Mouse (Mus musculus) MEL (cell line): ENCODE data around the gene Dnaja4. TPM values are rescaled to one million over a fixed set of nuclear protein-coding genes. Genes with fewer than 3 reads are reported as not detected.

Experiments used
- DNase-seq: peaks from one replicate; pipeline ENCODE4 v3.0.0; 2011; ENCODE audit warnings: low read depth, low spot score
- H3K27ac ChIP-seq: 2 replicates; pipeline ENCODE4 v1.5.1; 2012; ENCODE audit warnings: low read depth, mild to moderate bottlenecking, control low read depth, low read length, moderate library complexity; ENCODE audit not compliant: control insufficient read depth
- H3K27me3 ChIP-seq, 2 experiments: fragments of 150-350 bp in 1 of 2; sonication (generic) in 1 of 2; 2 replicates each; pipeline ENCODE4 v1.6.1; 2012; ENCODE audit warnings: low read length in 2 of 2, mild to moderate bottlenecking in 2 of 2, improper control_type of control experiment in 1 of 2, moderate library complexity in 1 of 2; ENCODE audit not compliant: insufficient read depth in 2 of 2, control insufficient read depth in 1 of 2
- H3K36me3 ChIP-seq, 2 experiments: 2 replicates each; pipeline ENCODE4 v1.6.1; 2012 to 2014; ENCODE audit warnings: low read length in 2 of 2, improper control_type of control experiment in 1 of 2, inconsistent platforms in 1 of 2, mild to moderate bottlenecking in 1 of 2; ENCODE audit not compliant: insufficient read depth in 2 of 2, control insufficient read depth in 1 of 2
- H3K4me1 ChIP-seq, 2 experiments: fragments of 150-350 bp in 1 of 2; sonication (generic) in 1 of 2; 2 replicates each; pipeline ENCODE4 v1.6.1; 2012; ENCODE audit warnings: low read length in 2 of 2, improper control_type of control experiment in 1 of 2, mild to moderate bottlenecking in 1 of 2; ENCODE audit not compliant: insufficient read depth in 2 of 2, control insufficient read depth in 1 of 2
- H3K4me3 ChIP-seq, 2 experiments: fragments of 150-350 bp in 1 of 2; sonication (generic) in 1 of 2; 2 replicates each; pipeline ENCODE4 v1.5.1; 2012; ENCODE audit warnings: low read depth in 2 of 2, low read length in 2 of 2, mild to moderate bottlenecking in 2 of 2, moderate library complexity in 2 of 2, control low read depth in 1 of 2, improper control_type of control experiment in 1 of 2; ENCODE audit not compliant: control insufficient read depth in 1 of 2, insufficient read depth in 1 of 2
- H3K79me2 ChIP-seq: 2 replicates; pipeline ENCODE4 v1.6.1; 2012; ENCODE audit warnings: mild to moderate bottlenecking, low read length, moderate library complexity; ENCODE audit not compliant: control insufficient read depth, poor library complexity, insufficient read depth
- H3K9ac ChIP-seq: 2 replicates; pipeline ENCODE4 v1.6.1; 2012; ENCODE audit warnings: low read depth, mild to moderate bottlenecking, control low read depth, low read length, moderate library complexity; ENCODE audit not compliant: control insufficient read depth, poor library complexity, severe bottlenecking
- H3K9me3 ChIP-seq: fragments of 150-350 bp; sonication (generic); replicated peaks from 2 replicates; pipeline ENCODE4 v1.6.1; 2012; ENCODE audit warnings: mild to moderate bottlenecking, low read length, improper control_type of control experiment, moderate library complexity; ENCODE audit not compliant: insufficient read depth
- CHD1 ChIP-seq: IDR thresholded peaks from 2 replicates; pipeline ENCODE4 v1.6.1; 2012; ENCODE audit warnings: low read depth, mild to moderate bottlenecking, inconsistent platforms, low read length, improper control_type of control experiment
- CHD2 ChIP-seq: IDR thresholded peaks from 2 replicates; pipeline ENCODE4 v1.6.1; 2011; ENCODE audit warnings: low read length, improper control_type of control experiment
- CTCF ChIP-seq, 3 experiments: IDR thresholded peaks in 2 of 3; conservative IDR thresholded peaks in 1 of 3; 2 replicates each; pipeline ENCODE4 v1.5.1; 2011 to 2012; ENCODE audit warnings: low read length in 3 of 3, low read depth in 2 of 3, mild to moderate bottlenecking in 2 of 3, improper control_type of control experiment in 1 of 3, inconsistent platforms in 1 of 3, mixed read lengths in 1 of 3, moderate library complexity in 1 of 3; ENCODE audit not compliant: control insufficient read depth in 1 of 3, insufficient read depth in 1 of 3, poor library complexity in 1 of 3, severe bottlenecking in 1 of 3
- E2F4 ChIP-seq: IDR thresholded peaks from 2 replicates; pipeline ENCODE4 v1.6.1; 2011; ENCODE audit warnings: low read depth, low read length, improper control_type of control experiment, borderline replicate concordance
- ELF1 ChIP-seq: IDR thresholded peaks from 2 replicates; pipeline ENCODE4 v1.6.1; 2014; ENCODE audit warnings: low read depth, mild to moderate bottlenecking, inconsistent platforms, low read length, improper control_type of control experiment, moderate library complexity
- EP300 ChIP-seq, 2 experiments: IDR thresholded peaks; 2 replicates each; pipeline ENCODE4 v1.6.1; 2011; ENCODE audit warnings: improper control_type of control experiment in 2 of 2, low read length in 2 of 2, low read depth in 1 of 2, mild to moderate bottlenecking in 1 of 2
- ETS1 ChIP-seq: IDR thresholded peaks from 2 replicates; pipeline ENCODE4 v1.6.1; 2012; ENCODE audit warnings: low read depth, mild to moderate bottlenecking, inconsistent platforms, low read length, improper control_type of control experiment, moderate library complexity
- GABPA ChIP-seq: IDR thresholded peaks from 2 replicates; pipeline ENCODE4 v1.6.1; 2012; ENCODE audit warnings: low read depth, mild to moderate bottlenecking, inconsistent platforms, low read length, improper control_type of control experiment, moderate library complexity
- GATA1 ChIP-seq: IDR thresholded peaks from 2 replicates; pipeline ENCODE4 v1.6.1; 2011; ENCODE audit warnings: low read depth, low read length, improper control_type of control experiment
- HCFC1 ChIP-seq: IDR thresholded peaks from 2 replicates; pipeline ENCODE4 v1.6.1; 2012; ENCODE audit warnings: low read depth, mild to moderate bottlenecking, inconsistent platforms, low read length, improper control_type of control experiment, moderate library complexity
- JUND ChIP-seq: IDR thresholded peaks from 2 replicates; pipeline ENCODE4 v1.6.1; 2011; ENCODE audit warnings: low read depth, mild to moderate bottlenecking, improper control_type of control experiment, low read length
- KAT2A ChIP-seq: conservative IDR thresholded peaks from 2 replicates; pipeline ENCODE4 v1.6.1; 2012; ENCODE audit warnings: low read depth, low read length, improper control_type of control experiment, inconsistent platforms
- MAFK ChIP-seq: IDR thresholded peaks from 2 replicates; pipeline ENCODE4 v1.6.1; 2011; ENCODE audit warnings: low read depth, mild to moderate bottlenecking, low read length, improper control_type of control experiment, borderline replicate concordance
- MAX ChIP-seq: IDR thresholded peaks from 2 replicates; pipeline ENCODE4 v1.6.1; 2011; ENCODE audit warnings: low read length, improper control_type of control experiment
- MAZ ChIP-seq: IDR thresholded peaks from 2 replicates; pipeline ENCODE4 v1.6.1; 2012; ENCODE audit warnings: low read depth, mild to moderate bottlenecking, inconsistent platforms, low read length, improper control_type of control experiment
- MEF2A ChIP-seq: IDR thresholded peaks from 2 replicates; pipeline ENCODE4 v1.6.1; 2014; ENCODE audit warnings: low read depth, mild to moderate bottlenecking, inconsistent platforms, low read length, improper control_type of control experiment; ENCODE audit not compliant: poor library complexity, insufficient replicate concordance, severe bottlenecking; ENCODE audit errors: extremely low read depth
- MXI1 ChIP-seq: IDR thresholded peaks from 2 replicates; pipeline ENCODE4 v1.6.1; 2011; ENCODE audit warnings: mild to moderate bottlenecking, low read depth, low read length, improper control_type of control experiment
- MYB ChIP-seq: IDR thresholded peaks from 2 replicates; pipeline ENCODE4 v1.6.1; 2011; ENCODE audit warnings: mild to moderate bottlenecking, low read depth, low read length, improper control_type of control experiment
- NELFE ChIP-seq: IDR thresholded peaks from 2 replicates; pipeline ENCODE4 v1.6.1; 2011; ENCODE audit warnings: low read depth, low read length, improper control_type of control experiment
- NRF1 ChIP-seq: IDR thresholded peaks from 2 replicates; pipeline ENCODE4 v1.6.1; 2014; ENCODE audit warnings: low read depth, mild to moderate bottlenecking, inconsistent platforms, low read length, improper control_type of control experiment, moderate library complexity; ENCODE audit not compliant: poor library complexity, insufficient read depth, severe bottlenecking
- POLR2A ChIP-seq, 2 experiments: IDR thresholded peaks; 2 replicates each; pipeline ENCODE4 v1.6.1; 2011 to 2012; ENCODE audit warnings: low read length in 2 of 2, mild to moderate bottlenecking in 2 of 2, control low read depth in 1 of 2, improper control_type of control experiment in 1 of 2, low read depth in 1 of 2, moderate library complexity in 1 of 2; ENCODE audit not compliant: control insufficient read depth in 1 of 2, insufficient read depth in 1 of 2, poor library complexity in 1 of 2
- POLR2AphosphoS2 ChIP-seq: IDR thresholded peaks from 2 replicates; pipeline ENCODE4 v1.6.1; 2011; ENCODE audit warnings: low read length, improper control_type of control experiment
- POLR2AphosphoS5 ChIP-seq: IDR thresholded peaks from 2 replicates; pipeline ENCODE4 v1.6.1; 2012; ENCODE audit warnings: low read depth, borderline replicate concordance, mild to moderate bottlenecking, inconsistent platforms, low read length, moderate library complexity, mixed read lengths
- RAD21 ChIP-seq: IDR thresholded peaks from 2 replicates; pipeline ENCODE4 v1.6.1; 2011; ENCODE audit warnings: mild to moderate bottlenecking, low read depth, low read length, improper control_type of control experiment
- SMC3 ChIP-seq: IDR thresholded peaks from 2 replicates; pipeline ENCODE4 v1.6.1; 2011; ENCODE audit warnings: low read depth, low read length, improper control_type of control experiment
- TAL1 ChIP-seq: IDR thresholded peaks from 2 replicates; pipeline ENCODE4 v1.6.1; 2012; ENCODE audit warnings: mild to moderate bottlenecking, inconsistent platforms, low read length, moderate library complexity, mixed read lengths
- TBP ChIP-seq: IDR thresholded peaks from 2 replicates; pipeline ENCODE4 v1.8.0; 2011; ENCODE audit warnings: low read depth, low read length, improper control_type of control experiment
- TCF12 ChIP-seq: IDR thresholded peaks from 2 replicates; pipeline ENCODE4 v1.6.1; 2014; ENCODE audit warnings: low read depth, mild to moderate bottlenecking, inconsistent platforms, low read length, improper control_type of control experiment, moderate library complexity
- USF1 ChIP-seq: IDR thresholded peaks from 2 replicates; pipeline ENCODE4 v1.6.1; 2014; ENCODE audit warnings: low read depth, mild to moderate bottlenecking, inconsistent platforms, low read length, improper control_type of control experiment, moderate library complexity
- USF2 ChIP-seq, 2 experiments: IDR thresholded peaks; 2 replicates each; pipeline ENCODE4 v1.6.1; 2011 to 2012; ENCODE audit warnings: improper control_type of control experiment in 2 of 2, low read length in 2 of 2, borderline replicate concordance in 1 of 2, inconsistent platforms in 1 of 2, low read depth in 1 of 2, mild to moderate bottlenecking in 1 of 2; ENCODE audit not compliant: insufficient read depth in 1 of 2
- ZKSCAN1 ChIP-seq: IDR thresholded peaks from 2 replicates; pipeline ENCODE4 v1.6.1; 2012; ENCODE audit warnings: low read depth, mild to moderate bottlenecking, inconsistent platforms, low read length, improper control_type of control experiment, moderate library complexity
- ZNF384 ChIP-seq: IDR thresholded peaks from 2 replicates; pipeline ENCODE4 v1.6.1; 2012; ENCODE audit warnings: low read depth, mild to moderate bottlenecking, inconsistent platforms, low read length, improper control_type of control experiment
- polyA plus RNA-seq, 2 experiments: library from polyadenylated mRNA; stranded (reverse) in 1 of 2; unstranded in 1 of 2; fragments of >175 nt in 1 of 2; fragments of >200 nt in 1 of 2; gene quantifications; 2 replicates each; pipeline versions ENCODE4 v1.2.1 to v1.2.4; 2012; ENCODE audit warnings: low replicate concordance in 2 of 2, low read depth in 1 of 2; ENCODE audit not compliant: insufficient read length in 2 of 2, insufficient read depth in 1 of 2, missing spikeins in 1 of 2
- total RNA-seq: library from RNA; depleted of rRNA; stranded (reverse); fragments of 300-350 nt; gene quantifications from 2 replicates; pipeline ENCODE4 v1.2.3, GENCODE M21; 2012

The Dnaja4 gene
- total and polyA plus RNA-seq, 3 experiments = 10.9 to 13.0 TPM; not detected in 1

DNA sequence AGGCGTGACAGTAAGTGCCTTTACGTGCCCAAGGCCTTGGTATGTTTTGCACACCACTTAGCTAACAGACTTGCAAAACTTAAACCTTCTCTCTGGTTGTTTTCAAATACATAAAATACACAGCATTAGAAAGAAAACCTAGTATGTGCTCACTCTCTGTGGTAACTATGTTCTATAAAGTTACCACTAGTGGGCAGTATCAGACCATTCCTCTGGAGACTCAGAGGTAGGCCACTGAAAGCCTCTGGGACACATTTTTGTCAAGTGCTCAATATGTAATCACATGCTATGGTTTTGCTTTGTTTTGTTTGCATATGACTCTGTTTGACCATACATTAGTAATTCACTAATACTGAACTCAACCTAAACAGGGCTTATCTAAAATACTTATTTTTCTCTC is 33.4 kb downstream of the Dnaja4 start (continued):
- TF ChIP-seq CTCF (IDR thresholded peaks at IDR 0.05 in 2 of 3, conservative IDR thresholded peaks at IDR 0.05 in 1 of 3; ENCODE audit: control insufficient read depth in 1 of 3, insufficient read depth in 1 of 3, low read depth in 2 of 3, low read length in 3 of 3, poor library complexity in 1 of 3, severe bottlenecking in 1 of 3) = peak; percentile 16 to 81 (median 72); a peak in 5 of 6 replicates

DNA sequence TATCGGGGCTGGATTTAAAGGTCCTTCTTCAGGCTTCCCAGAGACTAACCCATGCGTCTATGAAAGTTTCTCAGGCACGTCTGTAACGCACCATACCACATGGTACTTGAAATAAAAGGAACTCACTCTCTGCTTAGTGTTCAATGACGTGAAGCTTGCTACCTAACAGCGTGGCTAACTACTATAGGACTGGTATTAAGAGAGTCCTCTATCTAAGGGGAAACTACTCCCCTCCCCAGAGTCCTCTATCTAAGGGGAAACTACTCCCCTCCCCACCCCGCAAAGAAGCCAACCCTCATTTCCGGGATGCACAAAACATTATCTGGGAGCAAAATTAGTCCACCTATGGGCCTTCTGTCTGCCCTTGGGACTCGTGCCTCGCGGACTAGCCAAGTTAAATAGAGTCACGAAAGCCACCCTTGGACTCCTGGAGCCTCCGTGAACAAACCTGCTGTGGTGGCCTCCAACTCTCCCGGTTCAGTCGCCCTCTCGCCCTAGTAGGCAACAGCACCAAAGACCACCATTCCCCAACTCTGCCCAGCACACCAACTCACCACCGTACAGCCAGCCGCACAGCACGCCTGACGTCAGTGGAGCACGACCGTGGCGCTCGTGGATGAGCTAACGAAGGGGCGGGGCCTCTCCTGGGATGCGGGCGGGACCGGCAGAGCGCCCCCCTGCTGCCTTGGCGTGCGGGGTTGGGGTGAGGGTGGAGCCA is 35.4 kb downstream of the Dnaja4 start, which contains the start of gene Wdr61:
Wdr61 (minus strand) TSS at position 599 of the 718 bp plus-strand sequence.
- peak within 1 kb of the TSS; percentile 94 to 95 for H3K4me3 ChIP-seq
- H3K4me1 ChIP-seq = peaks cover 0 to 13% of the 10 kb centered on the region in 2 experiments
- no peaks in the 10 kb centered on the region; a peak in 1 of 4 replicates for H3K27me3 ChIP-seq
- H3K9ac ChIP-seq = peak within 1 kb of the TSS; percentile 92
- peaks cover 10 to 18% of the 10 kb centered on the region in 2 experiments for H3K36me3 ChIP-seq
- peaks cover 34% of the 10 kb centered on the region for H3K79me2 ChIP-seq
- peak within 1 kb of the TSS; percentile 86 for H3K27ac ChIP-seq
- DNase-seq = peak; percentile 98
- no peaks in the 10 kb centered on the region for H3K9me3 ChIP-seq
- TF ChIP-seq E2F4 = no peak
- TF ChIP-seq JUND = no peak
- no peak for TF ChIP-seq CHD1
- TF ChIP-seq GABPA = no peak
- peak; percentile 54; the same call in 1 of the 2 replicates for TF ChIP-seq ETS1
- TF ChIP-seq MAZ = peak; percentile 81; the same call in 1 of the 2 replicates
- peak; percentile 11; the same call in 1 of the 2 replicates for TF ChIP-seq USF1
- peak; percentile 50; the same call in 1 of the 2 replicates for TF ChIP-seq TBP
- TF ChIP-seq CHD2 = no peak
- no peak for TF ChIP-seq TAL1
- TF ChIP-seq POLR2A (IDR thresholded peaks at IDR 0.05; ENCODE audit: control insufficient read depth in 1 of 2, insufficient read depth in 1 of 2, low read depth in 1 of 2, low read length in 2 of 2, poor library complexity in 1 of 2) = peak; percentile 81 to 95
- TF ChIP-seq POLR2AphosphoS5 = peak; percentile 66; the same call in 1 of the 2 replicates
- peak; percentile 56; the same call in 1 of the 2 replicates for TF ChIP-seq MAX
- TF ChIP-seq HCFC1 = peak; percentile 93
- peak; percentile 85 for TF ChIP-seq MXI1
- peak; percentile 32; the same call in 1 of the 2 replicates for TF ChIP-seq TCF12
- TF ChIP-seq MEF2A = 0 out of 2 replicates have a peak, but pooled peaks have one; percentile 26
- TF ChIP-seq ZKSCAN1 = no peak
- no peak for TF ChIP-seq MYB
- TF ChIP-seq NELFE = peak; percentile 93
- no peak for TF ChIP-seq NRF1
- TF ChIP-seq RAD21 = no peak
- peak; percentile 59; the same call in 1 of the 2 replicates for TF ChIP-seq KAT2A
- TF ChIP-seq EP300 (IDR thresholded peaks at IDR 0.05; ENCODE audit: low read depth in 1 of 2, low read length in 2 of 2) = no peak
- TF ChIP-seq CTCF (IDR thresholded peaks at IDR 0.05 in 2 of 3, conservative IDR thresholded peaks at IDR 0.05 in 1 of 3; ENCODE audit: control insufficient read depth in 1 of 3, insufficient read depth in 1 of 3, low read depth in 2 of 3, low read length in 3 of 3, poor library complexity in 1 of 3, severe bottlenecking in 1 of 3) = peak in 2 of 3 experiments; percentile 42 to 57; a peak in 4 of 6 replicates
- peak; percentile 49; the same call in 1 of the 2 replicates for TF ChIP-seq ELF1
- TF ChIP-seq SMC3 = no peak
- TF ChIP-seq USF2 (IDR thresholded peaks at IDR 0.05; ENCODE audit: borderline replicate concordance in 1 of 2, insufficient read depth in 1 of 2, low read depth in 1 of 2, low read length in 2 of 2) = no peak
- TF ChIP-seq GATA1 = 0 out of 2 replicates have a peak, but pooled peaks have one; percentile 2
- no peak for TF ChIP-seq MAFK
- TF ChIP-seq ZNF384 = no peak
- peak; percentile 89 for TF ChIP-seq POLR2AphosphoS2
